Mouse (Mus musculus) stomach, postnatal 0 days (tissue): ENCODE measurements at regions not wholly inside any gene's neighbourhood (a gene's known extent, or its start where the extent isn't known, plus 50 kb on each side); places are given as distances from the start of the nearest gene placed in this dataset.

ENCODE experiments used
- CTCF ChIP-seq: IDR thresholded peaks from 2 replicates; pipeline ENCODE4 v1.5.1; 2016; ENCODE audit warnings: antibody characterized with exemption, low read depth, mild to moderate bottlenecking, moderate library complexity
- EP300 ChIP-seq: optimal IDR thresholded peaks from 2 replicates; pipeline ENCODE3; 2016; ENCODE audit warnings: antibody characterized with exemption

DNA sequence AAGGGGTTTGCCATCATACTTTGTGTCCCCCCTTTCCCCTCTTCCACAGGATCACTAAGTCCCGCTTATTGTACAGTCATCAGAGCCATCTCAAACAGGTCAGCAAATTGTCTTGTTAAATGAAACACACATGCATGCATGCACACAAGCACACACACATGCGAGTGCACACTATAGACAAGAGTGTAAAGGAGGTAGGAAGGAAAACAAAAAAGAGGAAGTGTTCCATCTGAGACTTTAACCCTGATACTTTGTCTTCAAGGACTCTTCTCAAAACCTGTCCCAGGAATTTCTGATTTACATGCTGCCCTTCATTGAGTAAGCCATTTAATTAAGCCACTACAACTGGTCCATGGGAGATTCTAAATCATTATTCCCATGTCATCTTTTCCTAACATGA lies 75.0 kb upstream of the Nrp1 start:
- TF ChIP-seq CTCF, result no peak
- no peak for TF ChIP-seq EP300
